Mouse (Mus musculus): ENCODE measurements around the gene Rad51b.

GRCm38 (mm10) chr12:79827735-79828134 is 530.7 kb downstream of the Rad51b start:
- TF ChIP-seq EP300 (IDR thresholded peaks at IDR 0.05; ENCODE audit: insufficient read depth, low read depth, low read length) (no peak), CTCF (IDR thresholded peaks at IDR 0.05) (no peak)

Data from heart, adult 2 months (tissue).